Mouse (Mus musculus) megakaryocyte, embryonic 14.5 days (primary cell): Measurements from ENCODE around the gene Gm49368.

ENCODE experiments used
- FLI1 ChIP-seq: IDR thresholded peaks from 2 replicates; pipeline ENCODE4 v1.6.1; 2012; ENCODE audit warnings: low read length, inconsistent platforms, mixed read lengths
- GATA1 ChIP-seq: IDR thresholded peaks from 3 replicates; pipeline ENCODE4 v1.6.1; 2012; ENCODE audit warnings: mixed read lengths, low read length, inconsistent platforms, borderline replicate concordance

DNA sequence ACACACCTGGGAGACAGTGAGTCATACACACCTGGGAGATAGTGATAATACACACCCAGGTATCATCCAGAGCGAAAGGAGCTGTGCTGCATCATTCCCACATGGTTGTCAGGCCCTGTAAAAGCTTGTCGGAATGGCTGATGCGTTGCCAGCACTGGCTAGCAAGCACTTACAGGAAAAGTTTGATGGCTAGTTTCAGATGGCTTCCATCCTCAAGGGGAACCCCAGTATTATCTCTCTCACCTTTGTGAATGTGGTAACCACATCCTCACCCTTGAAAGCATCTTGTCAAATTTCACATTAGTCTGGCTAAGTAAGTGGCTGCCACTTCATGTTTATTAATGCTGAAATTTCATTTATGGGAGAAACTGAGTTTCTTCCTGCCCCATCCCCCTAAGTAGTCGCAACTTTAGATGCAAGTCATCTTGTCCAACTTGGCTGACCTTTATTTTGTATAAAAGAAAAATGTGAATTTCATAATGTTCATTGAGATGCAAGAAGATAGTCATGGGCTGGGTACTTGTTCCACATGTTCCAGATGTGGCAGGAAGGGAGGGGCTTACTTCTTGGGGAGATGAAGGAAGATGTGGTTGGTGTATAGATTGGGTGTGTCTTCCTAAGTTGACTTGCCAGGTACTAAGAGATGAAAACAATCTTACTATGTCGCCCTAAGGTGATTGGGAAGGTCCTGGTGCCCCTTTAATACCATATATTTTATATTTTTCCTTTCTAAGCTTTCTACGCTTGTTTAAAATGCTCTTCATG is 57.4 kb downstream of the Gm49368 start:
- no peak for TF ChIP-seq GATA1
- TF ChIP-seq FLI1: no peak
